Mouse (Mus musculus): ENCODE measurements around the gene Macrod2. TPM values are rescaled to one million over a fixed set of nuclear protein-coding genes. Genes with fewer than 3 reads are reported as not detected.

The Macrod2 gene
- total RNA-seq, 2 experiments from 2014 or later: 51.0 to 52.7 TPM

DNA sequence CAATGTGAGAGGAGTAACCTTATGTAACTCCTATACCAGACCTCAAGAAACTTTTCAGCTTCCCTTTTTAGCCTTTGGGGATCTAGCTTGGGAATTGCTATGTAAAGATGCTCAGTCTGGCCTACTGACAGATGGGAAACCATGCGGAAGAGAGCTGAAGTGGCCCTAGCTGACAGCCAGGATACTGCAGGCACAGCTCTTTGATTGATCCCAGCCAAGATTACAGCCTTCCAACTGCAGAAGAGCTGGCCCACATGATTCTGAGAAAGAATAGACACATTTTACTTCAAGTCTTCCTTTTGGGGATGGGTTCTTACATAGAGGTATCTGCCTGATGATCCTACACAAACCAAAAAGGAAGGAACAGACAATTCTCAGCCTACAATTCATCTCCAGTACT, 387.9 kb downstream of the Macrod2 start:
- DNase-seq (ENCODE audit: low spot score in 2 of 2): no peak

DNA sequence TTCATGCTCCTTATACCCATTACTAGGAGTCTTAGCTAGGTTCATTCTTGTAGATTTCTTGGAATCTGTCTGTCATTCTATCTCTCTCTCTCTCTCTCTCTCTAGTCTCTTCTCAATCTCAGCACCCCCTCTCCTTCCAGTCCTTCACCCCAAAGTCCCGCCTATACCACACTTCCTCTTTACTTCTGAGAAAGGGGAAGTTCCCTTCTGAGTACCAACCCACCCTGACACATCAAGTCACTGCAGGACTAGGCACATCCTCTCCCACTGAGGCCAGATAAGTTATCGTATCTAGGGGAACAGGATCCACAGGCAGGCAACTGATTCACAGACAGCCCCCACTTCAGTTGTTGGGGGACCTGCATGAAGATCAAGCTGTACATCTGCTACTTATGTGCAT, 389.5 kb downstream of the Macrod2 start:
- no peak for DNase-seq (ENCODE audit: low spot score in 2 of 2)

DNA sequence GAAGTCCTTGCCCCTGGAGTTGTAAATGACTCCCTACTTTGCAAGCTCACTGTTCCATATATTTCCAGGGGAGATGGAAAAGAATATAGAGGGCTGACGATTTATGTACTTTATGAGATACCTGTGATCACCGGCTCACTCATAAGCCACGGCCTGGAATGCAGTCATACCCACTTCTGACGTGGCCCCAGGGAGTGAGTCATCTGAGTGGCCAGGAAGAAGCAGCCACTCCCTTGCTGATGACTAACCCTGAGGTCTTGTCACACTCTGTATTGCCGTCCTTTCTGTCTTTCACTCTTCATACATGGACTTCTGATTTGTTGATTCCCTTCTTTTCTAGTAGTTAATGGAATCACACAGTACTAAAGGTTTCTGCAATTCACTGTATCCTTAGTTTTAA, 395.3 kb downstream of the Macrod2 start:
- no peak for DNase-seq (ENCODE audit: low spot score in 2 of 2)

DNA sequence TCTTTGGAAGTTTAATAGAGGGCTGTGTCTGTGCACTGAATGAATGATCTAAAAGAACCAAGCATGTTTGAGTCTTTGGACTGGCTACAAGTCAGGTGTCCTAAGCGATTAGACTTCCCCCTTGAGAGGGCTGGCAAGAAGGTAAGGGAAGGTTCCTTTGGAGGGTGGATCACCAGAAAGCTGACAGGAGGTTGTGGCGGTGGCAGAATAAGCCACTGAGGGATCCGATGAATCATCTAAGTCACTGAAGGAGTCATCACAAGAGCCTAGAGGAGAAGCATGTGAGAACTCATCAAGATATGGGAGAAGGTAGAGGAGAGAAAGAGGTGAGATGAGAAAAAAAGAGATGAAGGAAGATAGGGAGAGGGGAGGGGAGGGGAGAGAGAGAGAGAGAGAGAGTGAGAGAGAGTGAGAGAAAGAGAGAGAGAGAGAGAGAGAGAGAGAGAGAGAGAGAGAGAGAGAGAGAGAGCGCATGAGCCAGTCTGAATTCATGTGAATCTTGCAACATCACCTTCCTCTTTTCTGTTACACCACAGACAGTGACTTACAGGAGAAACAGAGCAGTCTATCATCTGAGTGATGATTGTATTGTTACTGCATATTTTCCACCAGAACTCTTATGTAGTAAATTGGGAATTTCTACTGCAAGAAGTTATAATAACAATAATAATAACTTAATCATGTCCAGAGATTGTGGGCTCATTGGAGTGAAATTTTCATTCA, 398.9 kb downstream of the Macrod2 start:
- DNase-seq (ENCODE audit: low spot score in 2 of 2): no peak

DNA sequence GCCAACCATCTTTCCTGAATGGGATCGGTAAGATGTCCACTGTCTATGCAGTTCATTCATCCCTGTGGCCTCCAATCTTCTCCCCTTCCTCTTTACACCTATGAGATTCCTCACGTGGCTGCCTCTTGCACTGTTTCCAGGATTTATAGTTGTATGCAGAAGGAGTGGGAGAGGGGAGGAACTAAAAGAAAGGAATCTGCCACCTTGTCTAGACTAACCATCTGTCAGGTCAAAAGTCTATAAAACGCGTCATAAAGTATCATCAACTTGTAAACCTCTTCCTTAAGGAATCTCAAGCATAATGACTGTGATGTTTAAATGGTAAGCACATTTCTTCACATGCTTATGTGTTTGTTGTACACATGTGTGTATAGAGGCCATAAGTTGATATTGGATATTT, 416.6 kb downstream of the Macrod2 start:
- no peak for DNase-seq (ENCODE audit: low spot score in 2 of 2)

DNA sequence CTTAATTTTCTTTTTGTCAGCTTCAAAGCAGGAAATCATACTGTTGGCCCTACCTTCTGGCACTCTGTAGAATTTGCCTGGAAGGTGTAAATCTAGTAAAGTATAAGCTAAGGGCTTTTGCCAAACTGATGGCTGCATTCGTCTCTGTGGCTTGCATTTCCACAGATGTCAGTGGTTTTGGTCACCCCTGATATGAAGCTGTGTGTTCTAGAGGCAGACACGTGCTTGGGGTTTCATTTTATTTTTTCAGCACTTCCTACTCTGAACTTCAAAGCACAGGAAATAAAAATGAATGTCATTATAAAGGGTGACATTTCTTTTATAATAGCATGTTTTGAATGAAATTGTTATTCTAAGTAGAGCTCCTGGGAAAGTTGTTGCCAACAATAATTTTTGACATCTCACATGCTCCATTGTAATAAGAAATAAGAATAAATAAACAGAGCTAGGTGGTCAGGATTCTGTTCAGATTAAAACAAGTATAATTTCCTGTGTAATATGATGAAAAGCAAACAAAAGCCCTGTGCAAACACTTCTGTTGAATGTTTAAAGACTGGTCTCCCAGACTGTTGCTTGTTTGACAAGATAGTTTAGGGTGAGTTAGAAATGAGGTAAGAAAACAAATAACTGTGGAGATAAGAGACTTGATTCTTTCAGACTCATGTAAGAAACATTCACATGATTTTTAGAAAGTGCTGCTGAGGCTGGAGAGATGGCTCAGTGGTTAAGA, 424.4 kb downstream of the Macrod2 start:
- no peak for DNase-seq (ENCODE audit: low spot score in 2 of 2)

DNA sequence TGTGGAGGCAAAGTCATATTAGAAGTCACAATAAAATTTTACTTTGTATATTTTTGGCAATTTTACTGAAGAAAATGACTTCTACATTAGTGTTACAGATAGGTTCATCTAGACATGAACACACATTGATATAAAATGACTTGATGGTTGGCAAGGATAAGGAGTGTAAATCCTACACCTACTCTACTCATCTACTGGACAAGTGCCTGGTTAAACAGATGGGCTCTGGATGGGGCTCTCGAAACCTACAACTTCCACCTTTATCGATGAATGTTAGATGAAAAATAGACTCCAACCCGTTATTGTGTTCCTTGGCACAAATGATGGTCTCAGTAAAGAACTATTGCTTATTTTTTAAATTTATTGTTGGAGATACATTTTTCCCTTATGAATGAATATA, 427.3 kb downstream of the Macrod2 start:
- DNase-seq (ENCODE audit: low spot score in 2 of 2): no peak

DNA sequence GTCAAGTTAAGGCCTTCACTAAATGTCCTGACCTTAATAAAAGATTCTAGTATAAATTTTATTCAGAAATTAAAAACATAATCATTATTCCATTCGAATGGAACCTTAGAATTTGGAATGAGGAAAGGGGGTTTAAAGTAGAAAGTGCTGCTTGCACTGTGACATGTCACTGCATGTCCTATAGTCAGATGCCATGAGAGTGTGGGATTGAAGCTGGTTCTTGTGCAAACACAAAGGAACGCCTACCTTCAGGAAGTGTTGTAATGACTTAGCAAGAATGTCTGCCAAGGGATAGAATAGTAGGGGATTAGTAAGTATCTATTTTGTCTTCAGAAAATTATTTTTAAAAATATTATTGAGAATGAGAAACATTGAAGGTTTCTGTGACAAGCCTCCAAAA, 431.1 kb downstream of the Macrod2 start:
- DNase-seq (ENCODE audit: low spot score in 2 of 2): no peak

DNA sequence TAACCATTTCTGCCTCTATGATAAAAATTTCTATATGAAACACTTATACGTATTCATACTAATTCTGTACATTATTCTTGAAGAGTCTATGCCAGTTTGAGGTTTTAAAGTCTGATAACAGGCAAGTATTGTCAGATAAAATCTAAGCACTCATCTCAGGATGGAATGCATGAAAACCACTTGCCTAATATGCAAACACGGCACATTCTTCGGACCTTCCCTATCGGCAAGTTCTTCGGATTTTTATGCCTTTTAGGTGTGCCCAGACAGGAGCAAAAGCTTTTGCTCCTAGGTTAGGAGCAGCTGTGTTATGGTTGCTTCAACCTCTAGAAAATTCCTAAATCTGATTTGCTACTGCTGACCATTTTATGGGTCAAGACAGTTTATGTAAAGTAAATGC, 433.8 kb downstream of the Macrod2 start:
- no peak for DNase-seq (ENCODE audit: low spot score in 2 of 2)

DNA sequence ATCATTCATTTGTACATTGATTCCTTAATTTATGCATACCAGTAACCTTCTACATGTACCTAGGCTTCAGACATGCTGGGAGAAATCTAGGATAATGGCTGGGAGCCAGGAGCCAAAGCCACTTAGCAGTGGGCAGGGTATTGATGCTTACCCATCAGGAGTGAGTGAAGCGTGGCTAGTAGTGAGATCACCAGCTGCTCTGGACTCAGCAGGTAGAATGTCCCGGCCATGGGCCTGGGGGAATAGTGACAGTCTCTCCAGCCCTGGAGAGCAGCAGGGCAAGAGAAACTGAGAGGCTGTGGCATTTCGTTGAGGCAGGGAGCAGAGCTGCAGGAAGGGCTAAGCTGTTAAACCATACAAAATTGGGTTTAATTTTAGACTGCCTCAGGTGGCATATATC, 435.0 kb downstream of the Macrod2 start:
- no peak for DNase-seq (ENCODE audit: low spot score in 2 of 2)

DNA sequence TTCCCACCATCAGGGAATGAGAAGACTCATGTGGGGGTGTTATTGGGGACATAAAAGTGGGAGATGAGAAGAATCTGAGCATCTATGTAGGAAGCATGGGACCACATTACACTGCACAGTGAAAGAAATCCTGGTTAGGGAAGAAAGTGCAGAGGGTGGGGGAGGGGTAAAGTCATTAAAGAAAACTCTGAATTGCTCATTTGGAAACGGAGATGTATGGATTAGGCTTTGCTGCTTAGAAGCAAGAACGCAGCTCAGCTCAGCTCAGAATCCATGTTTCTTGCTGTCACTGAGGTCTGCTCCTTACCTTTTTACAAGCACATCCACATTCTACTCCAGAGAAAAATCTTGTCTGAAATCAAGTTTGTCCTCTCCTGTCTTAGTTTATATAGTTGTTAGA, 444.3 kb downstream of the Macrod2 start:
- DNase-seq (ENCODE audit: low spot score in 2 of 2): no peak

DNA sequence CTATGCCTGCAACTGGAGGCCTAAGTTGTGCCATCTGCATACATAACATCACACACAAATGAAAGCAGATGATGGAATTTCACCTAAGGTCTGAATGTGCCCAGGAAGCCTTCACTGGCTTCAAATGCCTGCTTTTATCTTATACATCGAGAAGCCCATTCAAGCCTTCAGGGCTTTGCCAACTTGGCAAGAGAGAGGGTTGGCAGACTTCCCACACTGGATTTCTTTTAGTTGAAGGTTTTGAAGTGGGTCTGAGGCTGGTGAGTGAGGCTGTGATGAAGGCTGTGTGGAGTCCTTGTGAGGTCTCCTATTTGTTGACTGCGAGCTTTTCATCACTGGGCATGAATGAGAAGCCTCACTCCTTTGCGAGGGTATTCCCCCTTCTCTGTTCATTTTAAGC, 444.8 kb downstream of the Macrod2 start:
- DNase-seq (ENCODE audit: low spot score in 2 of 2): peak; percentile 24 to 43

DNA sequence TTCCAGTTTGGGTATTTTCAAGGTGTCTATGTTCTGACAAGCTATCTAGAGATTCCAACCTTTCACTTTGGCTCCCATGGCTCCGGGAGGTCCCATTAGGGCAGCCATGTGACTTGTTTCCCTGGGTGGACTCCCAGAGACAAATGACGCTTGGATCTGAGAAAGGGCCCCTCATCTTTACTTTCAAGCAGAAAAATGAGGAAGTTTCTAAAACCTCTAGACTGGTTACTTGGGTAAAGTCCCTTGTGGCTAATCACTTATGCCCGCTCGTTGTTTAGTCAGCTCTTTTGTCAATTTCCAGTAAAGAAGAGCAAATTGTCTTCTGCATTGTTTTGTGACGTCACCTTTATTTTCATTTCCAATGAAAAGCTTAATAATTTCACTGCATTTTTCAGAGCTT, 448.9 kb downstream of the Macrod2 start:
- DNase-seq (ENCODE audit: low spot score in 2 of 2): no peak

DNA sequence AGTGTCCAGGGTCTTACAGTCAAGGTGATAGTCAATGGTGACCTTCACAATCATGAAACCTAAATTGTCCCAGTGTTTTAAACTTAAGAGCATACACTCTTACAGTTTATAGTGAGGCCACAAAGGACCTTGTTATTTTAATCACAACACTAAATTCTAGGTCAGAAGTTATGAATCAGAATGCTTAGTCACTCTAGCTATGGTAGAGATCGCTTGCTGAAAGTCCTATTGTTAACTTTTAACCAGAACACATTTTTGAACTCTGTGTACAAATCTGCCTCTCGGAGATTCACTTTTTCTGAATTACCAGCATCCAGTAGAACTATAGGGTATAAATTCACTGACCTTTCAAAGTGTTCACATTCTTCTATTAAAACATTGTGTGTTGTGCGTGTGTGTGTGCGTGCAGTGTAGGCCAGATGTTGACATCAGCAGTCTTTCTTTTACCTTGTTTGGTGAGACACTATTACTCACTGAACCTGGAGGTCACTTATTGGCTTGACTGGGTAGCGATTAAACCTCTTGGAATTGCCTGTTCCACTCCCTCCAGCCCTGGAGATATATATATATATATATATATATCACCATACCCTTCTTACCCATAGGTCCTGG, 452.8 kb downstream of the Macrod2 start:
- DNase-seq (ENCODE audit: low spot score in 2 of 2): no peak

DNA sequence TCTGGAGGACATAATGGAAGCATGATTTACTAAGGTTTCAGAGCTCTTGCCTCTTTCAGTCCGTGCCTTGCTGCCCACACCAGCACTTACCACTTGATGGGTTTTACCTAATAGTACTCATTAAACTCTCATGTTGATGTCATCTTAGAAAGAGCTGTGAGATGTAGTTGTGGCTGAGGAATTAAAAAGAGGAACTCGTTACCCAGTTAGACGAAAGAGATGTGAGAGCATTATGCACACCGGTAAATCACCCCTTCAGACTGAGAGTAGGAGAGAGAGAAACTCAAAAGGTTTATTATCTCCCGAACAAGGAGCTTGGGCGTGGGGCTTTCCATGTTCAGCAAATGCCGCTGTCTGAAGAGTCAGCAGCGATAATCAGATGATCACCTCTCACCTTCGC, 458.4 kb downstream of the Macrod2 start:
- DNase-seq (ENCODE audit: low spot score in 2 of 2): no peak

DNA sequence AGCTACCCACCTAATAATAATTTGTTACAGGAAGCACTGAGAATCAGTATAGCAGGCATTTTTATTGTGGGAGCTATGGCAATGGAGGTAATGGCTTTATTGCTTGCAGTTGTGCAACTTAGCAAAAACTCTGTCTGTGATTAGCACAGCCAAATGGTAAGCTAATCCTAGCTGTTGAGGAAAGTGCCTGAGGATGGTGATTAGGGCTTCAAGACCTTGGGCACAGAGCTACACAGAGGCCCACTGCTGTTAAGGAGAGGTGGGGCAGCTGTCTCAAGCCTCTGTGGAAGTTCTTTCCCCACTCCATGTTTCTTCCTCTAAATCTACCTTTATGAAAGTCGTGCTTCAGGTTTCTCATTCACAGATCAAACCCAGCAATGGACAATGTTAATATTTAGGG, 466.2 kb downstream of the Macrod2 start:
- DNase-seq (ENCODE audit: low spot score in 2 of 2): no peak

DNA sequence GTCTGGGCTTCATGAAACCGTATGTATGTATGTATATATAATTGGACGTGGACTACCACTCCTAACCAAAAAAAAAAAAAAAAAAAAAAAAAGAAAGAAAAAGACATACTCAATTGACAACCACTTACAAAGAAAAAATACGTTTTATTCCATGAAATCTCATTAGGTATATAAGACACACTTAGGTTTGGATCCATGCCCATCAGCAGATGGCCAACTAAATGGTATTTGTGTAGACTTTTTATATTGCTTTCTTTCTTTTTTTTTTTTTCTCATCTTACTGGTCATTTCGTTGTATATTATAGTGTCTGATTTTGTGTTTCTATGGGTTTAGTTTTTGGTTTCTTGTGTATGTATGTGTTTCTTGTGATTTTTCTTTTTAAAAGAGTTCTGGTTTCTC, 467.6 kb downstream of the Macrod2 start:
- DNase-seq (ENCODE audit: low spot score in 2 of 2): no peak

DNA sequence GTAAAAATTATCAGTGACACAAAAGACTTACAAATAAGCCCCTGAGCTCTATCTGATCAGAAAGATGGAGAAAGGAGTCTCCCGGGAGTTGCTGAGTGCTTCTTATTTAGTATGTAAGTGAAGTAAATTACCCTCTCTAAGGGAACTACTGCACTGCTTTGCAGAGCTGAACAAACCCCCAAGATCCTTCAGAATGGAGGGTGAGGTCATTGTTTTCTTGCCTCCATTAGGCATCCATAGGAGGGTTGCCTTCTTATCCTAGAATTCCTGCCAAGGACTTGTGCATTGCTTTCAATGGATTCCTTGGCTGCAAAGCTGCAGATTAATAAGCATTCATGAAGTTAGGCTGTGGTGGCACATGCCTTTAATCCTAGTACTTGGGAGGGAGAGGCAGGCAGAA, 470.5 kb downstream of the Macrod2 start:
- DNase-seq (ENCODE audit: low spot score in 2 of 2): no peak

DNA sequence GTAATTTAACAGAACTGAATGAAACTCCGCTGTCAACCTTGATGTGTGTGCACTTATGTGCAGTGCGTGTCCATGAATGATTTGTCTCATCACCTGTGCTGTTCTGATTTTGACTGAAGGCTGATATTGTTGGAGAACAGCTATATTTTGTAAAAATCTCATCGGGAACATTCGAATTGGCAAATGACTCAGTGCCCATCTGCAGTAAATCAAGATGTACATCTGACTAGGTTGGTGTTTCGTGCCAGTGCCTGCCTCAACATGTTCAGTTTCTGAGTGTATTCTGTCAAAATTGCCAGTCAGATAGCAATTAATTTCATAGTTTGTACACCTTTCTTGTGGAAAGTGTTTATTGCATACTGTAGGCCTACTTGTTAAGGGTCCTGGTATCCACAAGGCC, 472.0 kb downstream of the Macrod2 start:
- no peak for DNase-seq (ENCODE audit: low spot score in 2 of 2)

DNA sequence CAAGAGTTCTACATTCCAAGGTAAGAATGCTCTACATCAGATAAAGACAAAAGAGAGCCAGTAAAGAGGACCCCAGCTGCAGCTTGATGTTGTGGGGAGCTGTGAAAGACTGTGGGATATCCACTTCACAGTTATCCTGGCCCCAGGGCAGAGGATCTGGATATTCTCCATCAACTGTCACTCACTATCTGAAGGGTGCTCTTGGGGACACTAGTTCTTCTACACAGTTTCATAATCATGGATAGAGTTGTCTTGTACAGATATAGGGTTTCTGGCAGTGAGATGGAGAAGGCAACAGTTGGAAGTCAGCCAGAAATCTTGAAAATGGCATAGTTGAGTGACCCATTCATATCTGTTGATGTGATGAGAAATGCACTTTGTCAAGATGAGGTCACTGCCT, 490.1 kb downstream of the Macrod2 start:
- no peak for DNase-seq (ENCODE audit: low spot score in 2 of 2)

DNA sequence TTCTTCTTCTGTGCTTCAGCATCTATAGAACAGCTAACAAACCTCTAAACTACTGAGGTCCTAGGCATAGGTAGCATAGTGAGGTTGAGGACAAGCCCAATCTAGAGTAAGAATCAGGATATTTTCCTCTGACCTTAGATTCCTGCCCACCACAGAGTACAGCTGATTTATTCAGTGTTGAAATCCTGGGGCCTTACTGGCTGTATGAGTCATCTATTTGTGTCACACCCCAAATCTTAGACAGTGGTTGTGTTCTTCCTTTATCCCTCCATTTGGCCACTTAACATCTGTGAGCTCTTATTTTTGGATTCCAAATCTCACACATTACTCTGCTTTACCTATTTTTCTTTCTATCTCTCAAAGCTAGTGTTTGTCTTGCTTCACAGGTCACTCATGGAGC, 495.6 kb downstream of the Macrod2 start:
- DNase-seq (ENCODE audit: low spot score in 2 of 2): no peak

DNA sequence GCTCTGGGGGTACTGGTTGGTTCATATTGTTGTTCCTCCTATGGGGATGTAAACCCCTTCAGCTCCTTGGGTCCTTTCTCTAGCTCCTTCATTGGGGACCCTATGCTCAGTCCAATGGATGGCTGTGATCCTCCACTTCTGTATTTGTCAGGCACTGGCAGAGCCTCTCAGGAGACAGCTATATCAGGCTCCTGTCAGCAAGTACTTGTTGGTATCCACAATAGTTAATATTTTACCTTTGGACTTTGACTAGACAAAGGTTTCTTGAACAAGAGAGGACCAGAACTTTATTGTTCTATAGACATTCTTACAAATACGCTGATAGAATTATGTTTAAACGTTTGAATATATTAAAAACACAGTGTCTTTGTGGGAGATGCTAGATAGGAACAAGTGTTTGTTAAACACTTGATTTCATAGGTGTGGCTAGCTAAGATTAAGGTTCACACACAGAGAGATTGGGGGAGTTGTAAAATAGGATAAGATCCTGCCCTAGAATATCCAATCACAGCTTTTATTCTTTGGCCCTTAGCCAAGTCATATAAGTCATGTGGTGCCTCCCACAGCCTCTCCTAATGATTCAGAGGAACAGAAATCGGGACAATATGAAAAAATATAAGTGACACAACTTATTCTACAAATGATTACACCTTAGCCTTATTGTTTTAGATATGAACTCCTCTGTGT, 501.4 kb downstream of the Macrod2 start:
- no peak for DNase-seq (ENCODE audit: low spot score in 2 of 2)
